Mouse (Mus musculus) ES-Bruce4 (cell line): ENCODE results near the gene Hapln4.

Experiments used
- CTCF ChIP-seq: IDR thresholded peaks from one replicate; pipeline ENCODE4 v1.8.1; 2011; ENCODE audit warnings: low read depth, low read length
- EP300 ChIP-seq: IDR thresholded peaks from 2 replicates; pipeline ENCODE4 v1.6.1; 2011; ENCODE audit warnings: low read depth, low read length; ENCODE audit not compliant: insufficient read depth
- POLR2A ChIP-seq: IDR thresholded peaks from one replicate; pipeline ENCODE4 v1.8.1; 2011; ENCODE audit warnings: low read length; ENCODE audit not compliant: insufficient read depth

GRCm38 (mm10) chr8:70139981-70140380 lies 56.7 kb downstream of the Hapln4 start:
- TF ChIP-seq CTCF (no peak), POLR2A (no peak), EP300 (no peak)
